Mouse (Mus musculus) midbrain, embryonic 14.5 days (tissue): Measurements from ENCODE around the gene Rasgrf2. TPM values are rescaled to one million over a fixed set of nuclear protein-coding genes. Genes with fewer than 3 reads are reported as not detected.
A peak's percentile ranks its signal among the peaks of the same experiment; 100 is the strongest.

Source experiments
- ATAC-seq: fragments of 200-750 bp; cut with Nextera tagmentation; 2 replicates; pipeline ENCODE4 v1.8.0; 2017; ENCODE audit warnings: moderate number of reproducible peaks, moderate library complexity; ENCODE audit not compliant: low FRiP score, low TSS enrichment
- DNase-seq: peaks from one replicate; pipeline ENCODE4 v3.0.0-alpha.2; 2015
- H3K27ac ChIP-seq: fragments of 300-500 bp; sonication (generic); replicated peaks from 2 replicates; pipeline ENCODE4 v1.5.1; 2014; ENCODE audit warnings: mild to moderate bottlenecking, low read depth, low read length, moderate library complexity
- H3K27me3 ChIP-seq: fragments of 300-500 bp; sonication (generic); 2 replicates; pipeline ENCODE4 v1.6.1; 2014; ENCODE audit warnings: low read length, control low read depth, mixed read lengths; ENCODE audit not compliant: control insufficient read depth, insufficient read depth
- H3K36me3 ChIP-seq: fragments of 300-500 bp; sonication (generic); 2 replicates; pipeline ENCODE4 v1.6.1; 2014; ENCODE audit warnings: low read length, control low read depth; ENCODE audit not compliant: control insufficient read depth, insufficient read depth
- H3K4me1 ChIP-seq: fragments of 300-500 bp; sonication (generic); 2 replicates; pipeline ENCODE4 v1.6.1; 2014; ENCODE audit warnings: mild to moderate bottlenecking, antibody characterized with exemption, low read length, control low read depth; ENCODE audit not compliant: control insufficient read depth, insufficient read depth
- H3K4me2 ChIP-seq: fragments of 300-500 bp; sonication (generic); 2 replicates; pipeline ENCODE4 v1.6.1; 2014; ENCODE audit warnings: mild to moderate bottlenecking, low read length, moderate library complexity
- H3K4me3 ChIP-seq: fragments of 300-500 bp; sonication (generic); replicated peaks from 2 replicates; pipeline ENCODE4 v1.5.1; 2014; ENCODE audit warnings: low read depth, low read length
- H3K9ac ChIP-seq: fragments of 300-500 bp; sonication (generic); replicated peaks from 2 replicates; pipeline ENCODE4 v1.6.1; 2014; ENCODE audit warnings: mild to moderate bottlenecking, low read length, moderate library complexity
- H3K9me3 ChIP-seq: fragments of 300-500 bp; sonication (generic); 2 replicates; pipeline ENCODE4 v1.6.1; 2016; ENCODE audit warnings: low read length, control low read depth, mixed read lengths; ENCODE audit not compliant: control insufficient read depth
- WGBS: fragments of 180-500 bp; shearing (Covaris S2); extraction: QIAGEN DNeasy Blood & Tissue Kit; methylation state at CpG from one replicate; pipeline ENCODE4 v1.1.7; 2014; 5-methylcytosine and 5-hydroxymethylcytosine counted together
- polyA plus RNA-seq: library from polyadenylated mRNA; unstranded; fragments of >200 nt; fragmentation: Nextera tagmentation; extraction: Ambion mirVana; gene quantifications from 2 replicates; pipeline ENCODE4 v1.2.1, GENCODE M21; 2014

The Rasgrf2 gene
- polyA plus RNA-seq, 1 experiment from 2014 or later: 5.9 TPM

GRCm38 (mm10) chr13:91918764-91919163 is 212.7 kb downstream of the Rasgrf2 start:
- Histone ChIP-seq H3K4me1 (peaks cover 7% of the 10 kb centered on the region; the same call in 1 of the 2 replicates), H3K9ac (no peak overlapping the region), H3K4me2 (no peak overlapping the region), H3K27me3 (no peaks in the 10 kb centered on the region), H3K9me3 (no peaks in the 10 kb centered on the region), H3K27ac (no peak overlapping the region), H3K4me3 (no peak overlapping the region), H3K36me3 (no peaks in the 10 kb centered on the region)
- ATAC-seq (no peak), DNase-seq (no peak)
- 86% methylated on average over 5 of the region's 5 CpGs for WGBS

- DNase-seq (no peak), ATAC-seq (no peak)
- Histone ChIP-seq H3K9me3 (no peaks in the 10 kb centered on the region), H3K4me1 (peaks cover 7% of the 10 kb centered on the region; the same call in 1 of the 2 replicates), H3K36me3 (no peaks in the 10 kb centered on the region), H3K9ac (no peak overlapping the region), H3K4me2 (no peak overlapping the region), H3K27ac (no peak overlapping the region), H3K4me3 (no peak overlapping the region), H3K27me3 (no peaks in the 10 kb centered on the region)
- WGBS: 85% methylated on average over 2 of the region's 2 CpGs
These were observed 213.6 kb downstream of the Rasgrf2 start for GRCm38 (mm10) chr13:91917835-91918234.

- Histone ChIP-seq H3K4me2 (no peak overlapping the region), H3K36me3 (no peaks in the 10 kb centered on the region), H3K27ac (no peak overlapping the region), H3K27me3 (no peaks in the 10 kb centered on the region), H3K4me3 (no peak overlapping the region), H3K9me3 (no peaks in the 10 kb centered on the region), H3K4me1 (peaks cover 7% of the 10 kb centered on the region; the same call in 1 of the 2 replicates), H3K9ac (no peak overlapping the region)
- DNase-seq (no peak), ATAC-seq (no peak)
- WGBS: 78% methylated on average over 5 of the region's 5 CpGs
These were observed 215.1 kb downstream of the Rasgrf2 start for GRCm38 (mm10) chr13:91916308-91916707.

GRCm38 (mm10) chr13:91915582-91916239 is 215.7 kb downstream of the Rasgrf2 start:
- Histone ChIP-seq H3K27me3 (no peaks in the 10 kb centered on the region), H3K9me3 (no peaks in the 10 kb centered on the region), H3K27ac (no peak overlapping the region), H3K4me3 (no peak overlapping the region), H3K9ac (no peak overlapping the region), H3K4me1 (peaks cover 7% of the 10 kb centered on the region; the same call in 1 of the 2 replicates), H3K36me3 (no peaks in the 10 kb centered on the region), H3K4me2 (no peak overlapping the region)
- 41% methylated on average over 6 of the region's 6 CpGs for WGBS
- peak; percentile 64 for ATAC-seq
- DNase-seq: peak; percentile 37

- Histone ChIP-seq H3K36me3 (no peaks in the 10 kb centered on the region), H3K9me3 (no peaks in the 10 kb centered on the region), H3K4me1 (peaks cover 7% of the 10 kb centered on the region; the same call in 1 of the 2 replicates), H3K4me2 (no peak overlapping the region), H3K27me3 (no peaks in the 10 kb centered on the region), H3K4me3 (no peak overlapping the region), H3K27ac (no peak overlapping the region), H3K9ac (no peak overlapping the region)
- 28% methylated on average over 4 of the region's 4 CpGs for WGBS
- DNase-seq (peak; percentile 26), ATAC-seq (no peak; the same call in 1 of the 2 replicates)
These were observed 216.3 kb downstream of the Rasgrf2 start for GRCm38 (mm10) chr13:91915192-91915581.

- Histone ChIP-seq H3K27me3 (no peaks in the 10 kb centered on the region), H3K27ac (no peak overlapping the region), H3K4me2 (no peak overlapping the region), H3K36me3 (no peaks in the 10 kb centered on the region), H3K4me1 (peaks cover 7% of the 10 kb centered on the region; the same call in 1 of the 2 replicates), H3K9me3 (no peaks in the 10 kb centered on the region), H3K4me3 (no peak overlapping the region), H3K9ac (no peak overlapping the region)
- ATAC-seq (no peak), DNase-seq (no peak)
These were observed 219.8 kb downstream of the Rasgrf2 start for GRCm38 (mm10) chr13:91911652-91912051.

GRCm38 (mm10) chr13:91911211-91911610 is 220.2 kb downstream of the Rasgrf2 start:
- Histone ChIP-seq H3K4me3 (no peak overlapping the region), H3K27ac (no peak overlapping the region), H3K36me3 (no peaks in the 10 kb centered on the region), H3K4me1 (peaks cover 7% of the 10 kb centered on the region; the same call in 1 of the 2 replicates), H3K9ac (no peak overlapping the region), H3K9me3 (no peaks in the 10 kb centered on the region), H3K4me2 (no peak overlapping the region), H3K27me3 (no peaks in the 10 kb centered on the region)
- ATAC-seq (no peak), DNase-seq (no peak)

GRCm38 (mm10) chr13:91908202-91908980 is 223.1 kb downstream of the Rasgrf2 start:
- H3K9ac ChIP-seq: no peak overlapping the region
- 44% methylated on average over 10 of the region's 10 CpGs for WGBS

GRCm38 (mm10) chr13:91906338-91906737 is 225.1 kb downstream of the Rasgrf2 start:
- ATAC-seq (no peak), DNase-seq (no peak)
- 65% methylated on average over 3 of the region's 3 CpGs for WGBS

More at GRCm38 (mm10) chr13:91908202-91908980, 223.1 kb downstream of the Rasgrf2 start:
- no peak overlapping the region for H3K27ac ChIP-seq
- H3K4me3 ChIP-seq: no peak overlapping the region
- H3K4me1 ChIP-seq: no peaks in the 10 kb centered on the region
- no peaks in the 10 kb centered on the region for H3K36me3 ChIP-seq
- peak; percentile 84 for ATAC-seq
- H3K27me3 ChIP-seq: no peaks in the 10 kb centered on the region
- peak; percentile 95 for DNase-seq
- no peak overlapping the region for H3K4me2 ChIP-seq
- no peaks in the 10 kb centered on the region for H3K9me3 ChIP-seq

More at GRCm38 (mm10) chr13:91906338-91906737, 225.1 kb downstream of the Rasgrf2 start:
- H3K9me3 ChIP-seq: no peaks in the 10 kb centered on the region
- H3K9ac ChIP-seq: no peak overlapping the region
- H3K4me1 ChIP-seq: no peaks in the 10 kb centered on the region
- no peak overlapping the region for H3K27ac ChIP-seq
- no peak overlapping the region for H3K4me3 ChIP-seq
- no peaks in the 10 kb centered on the region for H3K36me3 ChIP-seq
- H3K27me3 ChIP-seq: no peaks in the 10 kb centered on the region
- no peak overlapping the region for H3K4me2 ChIP-seq
